Mouse (Mus musculus): ENCODE data around the gene Pcdh15. TPM values are rescaled to one million over a fixed set of nuclear protein-coding genes. Genes with fewer than 3 reads are reported as not detected.
A peak's percentile ranks its signal among the peaks of the same experiment; 100 is the strongest.

Gene Pcdh15
- polyA plus RNA-seq, 1 experiment from 2014 or later = 1.3 TPM

GRCm38 (mm10) chr10:74114107-74114506, 1015.0 kb downstream of the Pcdh15 start:
- Histone ChIP-seq H3K9ac (no peak overlapping the region), H3K27me3 (replicated peaks) (no peaks in the 10 kb centered on the region), H3K4me2 (replicated peaks) (no peak overlapping the region), H3K27ac (no peak overlapping the region), H3K4me1 (replicated peaks) (no peaks in the 10 kb centered on the region), H3K4me3 (replicated peaks) (no peak overlapping the region), H3K9me3 (no peaks in the 10 kb centered on the region), H3K36me3 (no peaks in the 10 kb centered on the region)
- WGBS = 76% methylated on average over 1 of the region's 1 CpGs
- ATAC-seq = no peak

GRCm38 (mm10) chr10:74116817-74117216, 1017.7 kb downstream of the Pcdh15 start:
- 52% methylated on average over 1 of the region's 1 CpGs for WGBS

GRCm38 (mm10) chr10:74123421-74123820, 1024.3 kb downstream of the Pcdh15 start:
- H3K27me3 ChIP-seq (replicated peaks) = no peaks in the 10 kb centered on the region
- no peak overlapping the region for H3K4me3 ChIP-seq (replicated peaks)
- H3K4me2 ChIP-seq (replicated peaks) = no peak overlapping the region
- whole genome bisulfite sequencing = 87% methylated on average over 4 of the region's 4 CpGs
- no peak overlapping the region for H3K9ac ChIP-seq
- H3K9me3 ChIP-seq = no peaks in the 10 kb centered on the region
- no peaks in the 10 kb centered on the region for H3K4me1 ChIP-seq (replicated peaks)
- no peak for ATAC-seq
- H3K36me3 ChIP-seq = no peaks in the 10 kb centered on the region
- no peak overlapping the region for H3K27ac ChIP-seq

More at GRCm38 (mm10) chr10:74116817-74117216, 1017.7 kb downstream of the Pcdh15 start:
- ATAC-seq = no peak
- no peak overlapping the region for H3K4me3 ChIP-seq (replicated peaks)
- H3K4me2 ChIP-seq (replicated peaks) = no peak overlapping the region
- H3K27me3 ChIP-seq (replicated peaks) = no peaks in the 10 kb centered on the region
- H3K4me1 ChIP-seq (replicated peaks) = no peaks in the 10 kb centered on the region
- no peaks in the 10 kb centered on the region for H3K9me3 ChIP-seq
- H3K36me3 ChIP-seq = no peaks in the 10 kb centered on the region
- H3K27ac ChIP-seq = no peak overlapping the region
- no peak overlapping the region for H3K9ac ChIP-seq

GRCm38 (mm10) chr10:74129192-74129591, 1030.0 kb downstream of the Pcdh15 start:
- Histone ChIP-seq H3K9ac (no peak overlapping the region), H3K4me3 (replicated peaks) (no peak overlapping the region), H3K27ac (no peak overlapping the region), H3K4me2 (replicated peaks) (no peak overlapping the region), H3K9me3 (no peaks in the 10 kb centered on the region), H3K27me3 (replicated peaks) (no peaks in the 10 kb centered on the region), H3K36me3 (no peaks in the 10 kb centered on the region), H3K4me1 (replicated peaks) (no peaks in the 10 kb centered on the region)
- 77% methylated on average over 3 of the region's 3 CpGs for WGBS
- ATAC-seq = peak; percentile 74

- Histone ChIP-seq H3K27ac (no peak overlapping the region), H3K9ac (no peak overlapping the region)
- ATAC-seq = peak; percentile 74
Measured at GRCm38 (mm10) chr10:74129665-74130064, 1030.5 kb downstream of the Pcdh15 start.

GRCm38 (mm10) chr10:74130805-74131204, 1031.7 kb downstream of the Pcdh15 start:
- Histone ChIP-seq H3K9me3 (no peaks in the 10 kb centered on the region), H3K36me3 (no peaks in the 10 kb centered on the region), H3K4me3 (replicated peaks) (no peak overlapping the region), H3K27me3 (replicated peaks) (no peaks in the 10 kb centered on the region), H3K4me2 (replicated peaks) (no peak overlapping the region), H3K27ac (no peak overlapping the region), H3K9ac (no peak overlapping the region), H3K4me1 (replicated peaks) (no peaks in the 10 kb centered on the region)
- ATAC-seq = no peak
- 77% methylated on average over 3 of the region's 3 CpGs for WGBS

More at GRCm38 (mm10) chr10:74129665-74130064, 1030.5 kb downstream of the Pcdh15 start:
- Histone ChIP-seq H3K4me1 (replicated peaks) (no peaks in the 10 kb centered on the region), H3K4me3 (replicated peaks) (no peak overlapping the region), H3K9me3 (no peaks in the 10 kb centered on the region), H3K4me2 (replicated peaks) (no peak overlapping the region), H3K27me3 (replicated peaks) (no peaks in the 10 kb centered on the region), H3K36me3 (no peaks in the 10 kb centered on the region)

GRCm38 (mm10) chr10:74147966-74148365, 1048.8 kb downstream of the Pcdh15 start:
- Histone ChIP-seq H3K9me3 (no peaks in the 10 kb centered on the region), H3K36me3 (no peaks in the 10 kb centered on the region), H3K9ac (no peak overlapping the region), H3K4me2 (replicated peaks) (no peak overlapping the region), H3K27ac (no peak overlapping the region), H3K4me3 (replicated peaks) (no peak overlapping the region), H3K27me3 (replicated peaks) (no peaks in the 10 kb centered on the region), H3K4me1 (replicated peaks) (no peaks in the 10 kb centered on the region)
- ATAC-seq = no peak

GRCm38 (mm10) chr10:74181921-74182320, 1082.8 kb downstream of the Pcdh15 start:
- Histone ChIP-seq H3K9ac (no peak overlapping the region), H3K4me2 (replicated peaks) (no peak overlapping the region), H3K9me3 (no peaks in the 10 kb centered on the region), H3K4me3 (replicated peaks) (no peak overlapping the region), H3K27me3 (replicated peaks) (no peaks in the 10 kb centered on the region), H3K4me1 (replicated peaks) (no peaks in the 10 kb centered on the region), H3K36me3 (no peaks in the 10 kb centered on the region), H3K27ac (no peak overlapping the region)
- 57% methylated on average over 3 of the region's 3 CpGs for WGBS
- ATAC-seq = no peak

GRCm38 (mm10) chr10:74203650-74204049, 1104.5 kb downstream of the Pcdh15 start:
- ATAC-seq = no peak
- Histone ChIP-seq H3K4me2 (replicated peaks) (no peak overlapping the region), H3K9me3 (no peaks in the 10 kb centered on the region), H3K27me3 (replicated peaks) (no peaks in the 10 kb centered on the region), H3K4me1 (replicated peaks) (no peaks in the 10 kb centered on the region), H3K36me3 (no peaks in the 10 kb centered on the region), H3K27ac (no peak overlapping the region), H3K4me3 (replicated peaks) (no peak overlapping the region), H3K9ac (no peak overlapping the region)

GRCm38 (mm10) chr10:74217268-74217667, 1118.1 kb downstream of the Pcdh15 start:
- ATAC-seq = no peak
- no peaks in the 10 kb centered on the region for H3K36me3 ChIP-seq
- H3K27ac ChIP-seq = no peak overlapping the region
- no peaks in the 10 kb centered on the region for H3K27me3 ChIP-seq (replicated peaks)
- no peak overlapping the region for H3K4me3 ChIP-seq (replicated peaks)
- no peaks in the 10 kb centered on the region for H3K4me1 ChIP-seq (replicated peaks)
- 39% methylated on average over 1 of the region's 1 CpGs for WGBS
- H3K4me2 ChIP-seq (replicated peaks) = no peak overlapping the region
- H3K9me3 ChIP-seq = no peaks in the 10 kb centered on the region
- H3K9ac ChIP-seq = no peak overlapping the region

- 77% methylated on average over 2 of the region's 2 CpGs for WGBS
- no peaks in the 10 kb centered on the region for H3K4me1 ChIP-seq (replicated peaks)
- no peak overlapping the region for H3K4me2 ChIP-seq (replicated peaks)
- H3K36me3 ChIP-seq = no peaks in the 10 kb centered on the region
- H3K9ac ChIP-seq = no peak overlapping the region
- no peaks in the 10 kb centered on the region for H3K27me3 ChIP-seq (replicated peaks)
- no peaks in the 10 kb centered on the region for H3K9me3 ChIP-seq
- ATAC-seq = no peak
- no peak overlapping the region for H3K27ac ChIP-seq
- H3K4me3 ChIP-seq (replicated peaks) = no peak overlapping the region
Measured at GRCm38 (mm10) chr10:74220439-74220838, 1121.3 kb downstream of the Pcdh15 start.

- no peaks in the 10 kb centered on the region for H3K4me1 ChIP-seq (replicated peaks)
- no peak overlapping the region for H3K4me2 ChIP-seq (replicated peaks)
- H3K9me3 ChIP-seq = no peaks in the 10 kb centered on the region
- no peak overlapping the region for H3K27ac ChIP-seq
- no peak for ATAC-seq
- H3K36me3 ChIP-seq = no peaks in the 10 kb centered on the region
- no peaks in the 10 kb centered on the region for H3K27me3 ChIP-seq (replicated peaks)
- H3K4me3 ChIP-seq (replicated peaks) = no peak overlapping the region
- 87% methylated on average over 15 of the region's 15 CpGs for WGBS
- H3K9ac ChIP-seq = no peak overlapping the region
Measured at GRCm38 (mm10) chr10:74257716-74258446, 1158.7 kb downstream of the Pcdh15 start.

- no peak overlapping the region for H3K4me3 ChIP-seq (replicated peaks)
- no peak overlapping the region for H3K27ac ChIP-seq
- H3K4me2 ChIP-seq (replicated peaks) = no peak overlapping the region
- no peaks in the 10 kb centered on the region for H3K4me1 ChIP-seq (replicated peaks)
- H3K36me3 ChIP-seq = no peaks in the 10 kb centered on the region
- H3K9me3 ChIP-seq = no peaks in the 10 kb centered on the region
- no peaks in the 10 kb centered on the region for H3K27me3 ChIP-seq (replicated peaks)
- ATAC-seq = peak; percentile 56; the same call in 1 of the 2 replicates
- no peak overlapping the region for H3K9ac ChIP-seq
Measured at GRCm38 (mm10) chr10:74258639-74259038, 1159.5 kb downstream of the Pcdh15 start.

Measured in intestine, embryonic 15.5 days (tissue).